Mouse (Mus musculus) kidney, adult 8-10 months (tissue): ENCODE results near the gene Teddm3.
"Not testable (repeated sequence)": the region's sequence is repeated elsewhere in the genome, so short reads cannot be mapped to it uniquely, and the experiment has no call there.

ENCODE experiments used
- DNase-seq, 2 experiments: peaks; one replicate each; pipeline ENCODE4 v3.0.0; 2022

Gene Teddm3

GRCm38 (mm10) chr16:21148451-21148850, 5.3 kb downstream of the Teddm3 start:
- not testable (repeated sequence) for DNase-seq

DNA sequence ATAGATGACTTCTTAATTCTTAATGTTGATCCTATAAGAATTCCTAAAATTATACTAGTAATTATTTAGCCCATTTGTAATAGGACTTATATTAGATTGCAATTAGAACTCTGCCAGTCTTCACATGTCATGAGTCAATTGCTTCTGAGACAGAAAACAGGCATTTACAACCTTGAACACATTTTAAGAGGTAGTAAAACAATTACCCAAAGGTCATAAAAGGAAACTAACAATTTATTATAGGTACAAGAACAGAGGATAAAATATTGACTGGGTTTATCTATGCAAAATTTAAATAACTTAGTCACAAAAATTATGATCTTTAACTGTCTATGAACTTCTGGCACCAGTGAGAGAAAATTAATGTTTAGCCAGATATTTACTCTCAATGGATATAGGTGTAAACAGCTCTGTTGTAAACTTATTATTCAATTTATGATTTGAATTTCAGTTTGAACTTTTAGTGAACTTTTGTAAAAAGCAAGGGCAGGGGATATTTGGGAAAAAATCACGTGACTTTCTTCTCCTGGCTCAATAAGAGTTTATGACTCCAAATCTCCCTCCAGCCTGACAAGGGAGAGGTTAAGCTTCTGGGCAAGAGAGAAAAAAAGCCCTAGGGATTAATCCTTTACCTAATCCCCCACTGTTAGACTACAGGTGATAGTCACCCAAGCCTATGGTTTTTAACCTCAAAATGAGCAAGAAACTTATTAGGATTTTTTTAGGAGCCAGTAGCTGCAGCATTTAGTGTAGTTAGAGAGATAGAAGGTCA, 17.3 kb downstream of the Teddm3 start:
- no peak for DNase-seq

GRCm38 (mm10) chr16:21127666-21128065, 26.1 kb downstream of the Teddm3 start:
- DNase-seq: not testable (repeated sequence)

DNA sequence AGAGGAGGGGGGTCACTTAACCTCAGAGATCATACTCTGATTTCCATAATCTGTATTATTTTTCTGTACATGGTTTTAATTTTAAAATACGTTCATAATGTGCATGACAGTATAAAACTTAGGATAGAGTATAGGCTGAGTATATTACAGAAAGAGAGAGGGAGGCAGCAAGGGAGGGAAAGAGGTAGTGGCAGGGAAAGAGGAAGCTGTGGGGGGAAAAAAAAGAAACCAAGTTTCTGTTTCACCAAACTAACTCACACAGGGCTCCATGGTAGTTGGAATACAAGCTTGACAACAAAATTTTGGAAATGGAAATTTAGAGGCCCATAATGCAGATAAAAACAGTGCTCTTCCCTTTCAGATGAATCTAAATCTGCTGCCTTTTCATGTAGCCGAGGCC, 31.0 kb downstream of the Teddm3 start:
- not testable (repeated sequence) for DNase-seq

GRCm38 (mm10) chr16:21116078-21116477, 37.7 kb downstream of the Teddm3 start:
- DNase-seq: no peak

DNA sequence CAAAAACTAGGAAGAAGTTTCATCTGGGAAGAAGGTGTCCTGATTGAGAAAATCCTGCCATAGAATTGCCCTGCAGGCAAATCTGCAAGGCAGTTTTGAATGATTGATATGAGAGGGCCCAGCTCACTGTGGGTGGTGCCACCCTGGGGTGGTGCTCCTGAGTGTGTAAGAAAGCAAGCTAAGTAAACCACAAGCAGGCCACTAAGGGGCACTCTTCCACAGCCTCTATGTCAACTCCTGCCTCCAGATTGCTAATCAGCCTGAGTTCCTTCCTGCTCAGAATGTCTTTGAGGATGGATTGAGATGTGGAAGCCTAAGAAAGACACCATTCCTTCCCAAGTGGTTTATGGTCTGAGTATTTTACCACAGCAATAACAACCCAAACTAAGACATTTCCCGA, 44.3 kb downstream of the Teddm3 start:
- peak; percentile 9 to 38 for DNase-seq
